Mouse (Mus musculus): ENCODE measurements around the gene Iqub.

- TF ChIP-seq CTCF (IDR thresholded peaks at IDR 0.05; ENCODE audit: control insufficient read depth, insufficient read depth, low read length) = peak; percentile 26; the same call in 1 of the 2 replicates
- TF ChIP-seq POLR2A (IDR thresholded peaks at IDR 0.05; ENCODE audit: borderline replicate concordance, control insufficient read depth, low read depth, low read length) = no peak
Measured at GRCm38 (mm10) chr6:24456097-24456496, 58.8 kb downstream of the Iqub start.

Data from bone marrow, adult 2 months (tissue).